Mouse (Mus musculus) cerebellum, adult 9-10 months (tissue): ENCODE measurements at regions not wholly inside any gene's neighbourhood (a gene's known extent, or its start where the extent isn't known, plus 50 kb on each side); places are given as distances from the start of the nearest gene placed in this dataset.

Source experiments
- DNase-seq: peaks from one replicate; pipeline ENCODE4 v3.0.0; 2022

DNA sequence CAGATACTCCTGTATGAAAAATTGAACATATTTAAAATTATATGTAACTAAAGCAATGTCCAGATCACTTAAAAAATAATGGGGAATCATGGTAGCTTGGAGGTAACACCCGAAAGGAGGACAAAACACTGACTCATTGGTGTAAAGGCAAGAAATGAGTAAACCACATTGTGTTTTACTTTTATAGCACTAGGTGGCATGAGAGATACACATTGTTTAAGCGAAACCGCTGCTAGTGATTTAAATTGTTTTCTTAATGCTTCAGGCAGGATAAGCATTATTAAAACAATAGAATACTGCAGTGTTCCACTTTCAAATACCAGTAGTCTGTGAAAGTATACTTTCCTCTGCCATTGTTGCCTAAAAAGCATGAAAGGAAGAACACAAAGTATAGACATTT, 158.5 kb upstream of the 4930595M18Rik start:
- DNase-seq, result peak; percentile 1
